ENCODE assay signal across 7 mouse cellular contexts in the genomic region with DNA sequence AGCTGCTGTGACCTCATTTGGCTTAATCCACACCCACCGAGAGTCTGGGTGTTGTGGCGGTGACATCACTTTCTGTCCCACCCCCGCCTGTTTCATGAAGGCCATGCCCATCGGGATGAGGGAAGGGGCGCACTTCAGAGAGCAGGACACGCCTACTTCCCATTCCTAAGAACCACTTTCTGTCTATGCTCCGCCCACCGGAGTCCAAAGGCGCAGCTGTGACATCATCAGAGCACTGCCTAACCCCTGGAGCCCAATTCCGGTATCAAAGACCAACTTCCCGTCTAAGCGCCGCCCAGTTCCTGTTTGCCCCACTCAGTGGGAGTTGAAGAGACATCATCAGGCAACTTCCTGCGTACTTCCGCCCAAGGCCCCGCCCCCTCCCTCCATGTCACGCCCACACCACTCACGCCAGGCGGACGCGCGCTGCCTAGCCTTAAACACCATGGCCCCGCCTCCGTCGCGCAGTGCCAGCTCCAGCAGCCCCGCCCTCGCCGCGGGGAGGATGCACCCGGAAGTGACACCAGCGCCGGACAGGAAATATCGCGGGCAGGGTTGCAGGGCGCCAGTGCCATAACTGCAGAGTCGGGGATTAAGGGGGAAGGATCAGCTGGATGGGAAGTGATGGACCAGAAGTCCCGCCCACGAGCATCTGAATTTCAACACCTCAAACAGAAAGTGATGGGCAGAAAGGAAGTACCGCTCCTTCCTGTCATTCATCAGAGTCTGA. TPM values are rescaled to one million over a fixed set of nuclear protein-coding genes. Genes with fewer than 3 reads are reported as not detected.
DNase-seq lines count a peak whose midpoint lies in the region; ATAC-seq lines count a peak whose summit lies in the region.

No protein-coding gene starts in this region.

- H3K9ac ChIP-seq in midbrain, embryonic 12.5 days (replicated peaks): no peak overlapping the region

- H3K27ac ChIP-seq in midbrain, embryonic 12.5 days (replicated peaks): peak overlapping the region; percentile 90

- H3K4me2 ChIP-seq in midbrain, embryonic 12.5 days (replicated peaks): peak overlapping the region; percentile 49

- H3K36me3 ChIP-seq in erythroblast, embryonic 14.5 days (ENCODE audit: control insufficient read depth): peaks cover 6% of the 10 kb centered on the region
- H3K36me3 ChIP-seq in midbrain, embryonic 12.5 days: peaks cover 24% of the 10 kb centered on the region

- peaks cover 4% of the 10 kb centered on the region; the same call in 1 of the 2 replicates for H3K27me3 ChIP-seq in erythroblast, embryonic 14.5 days (ENCODE audit: control insufficient read depth)
- H3K27me3 ChIP-seq in midbrain, embryonic 12.5 days: no peaks in the 10 kb centered on the region

- H3K9me3 ChIP-seq in erythroblast, embryonic 14.5 days (ENCODE audit: control insufficient read depth, low read length): peaks cover 60% of the 10 kb centered on the region
- peaks cover 59% of the 10 kb centered on the region for H3K9me3 ChIP-seq in midbrain, embryonic 12.5 days

- H3K4me3 ChIP-seq in erythroblast, embryonic 14.5 days (replicated peaks): peak overlapping the region; percentile 67
- H3K4me3 ChIP-seq in midbrain, embryonic 12.5 days: peak overlapping the region; percentile 69

- DNase-seq in MEL-GATA-1-ER (ENCODE audit: extremely low read depth, low read depth): peak; percentile 81
- DNase-seq in brain, adult 2 months (ENCODE audit: low read depth, low spot score): peak; percentile 99
- DNase-seq in heart, postnatal 36 days: peak; percentile 81
- peak; percentile 81 to 98 for DNase-seq in left cerebral cortex, adult 8-10 months (ENCODE audit: low spot score in 2 of 2)
- DNase-seq in spleen, adult 18-20 months: peak; percentile 78 to 79

- H3K4me1 ChIP-seq in erythroblast, embryonic 14.5 days (ENCODE audit: control insufficient read depth): peaks cover 21% of the 10 kb centered on the region
- H3K4me1 ChIP-seq in midbrain, embryonic 12.5 days: no peaks in the 10 kb centered on the region

- intact Hi-C loops in heart, postnatal 36 days (cut with DNase I): loop anchor here (10.0 kb wide), 1 partner anchor 578 kb away; a partner anchor contains a TSS

- ATAC-seq in midbrain, embryonic 12.5 days (ENCODE audit: low FRiP score, low read depth): peak; percentile 56

- WGBS in midbrain, embryonic 12.5 days: 9% methylated on average over 40 of the region's 40 CpGs

RNA-seq across cellular contexts. Expression of a gene that starts 2.0 kb away (rescaled TPM):
- 0.37 and 0.92 TPM in 2 replicates for polyA plus RNA-seq in erythroblast, embryonic 14.5 days (2012)
- total RNA-seq in heart, postnatal 36 days (2021): 1 to 10 TPM; 5.6 to 7.3 TPM
- 10 to 100 TPM; 25.7 to 41.4 (median 34.9) TPM for total RNA-seq in left cerebral cortex, adult 8-10 months (2022)
- polyA plus RNA-seq in midbrain, embryonic 12.5 days (2016; fragmentation: Nextera tagmentation; extraction: Ambion mirVana): 5.7 TPM in 2 replicates

Comparison
In these comparisons a context has a peak if more than half of its experiments do, and no peak if none do; other contexts are left out.
1. Peak in every context shown above with its lines: DNase-seq, ATAC-seq, H3K4me3 ChIP-seq and H3K27ac ChIP-seq.